Mouse (Mus musculus): ENCODE measurements around the gene Usp33.

- no peak for TF ChIP-seq POLR2A (IDR thresholded peaks at IDR 0.05; ENCODE audit: borderline replicate concordance, extremely low read depth, insufficient read depth, insufficient read length, poor library complexity, severe bottlenecking)
- no peak for TF ChIP-seq CTCF (IDR thresholded peaks at IDR 0.05; ENCODE audit: borderline replicate concordance, extremely low read depth, insufficient read depth, insufficient read length)
Observed at GRCm38 (mm10) chr3:152397335-152397940, 51.2 kb downstream of the Usp33 start.
